Mouse (Mus musculus) MEL (cell line): Measurements from ENCODE around the gene Mfsd7a. TPM values are rescaled to one million over a fixed set of nuclear protein-coding genes. Genes with fewer than 3 reads are reported as not detected.

Experiments
- DNase-seq: peaks from one replicate; pipeline ENCODE4 v3.0.0; 2011; ENCODE audit warnings: low read depth, low spot score
- H3K27ac ChIP-seq: 2 replicates; pipeline ENCODE4 v1.5.1; 2012; ENCODE audit warnings: low read depth, mild to moderate bottlenecking, control low read depth, low read length, moderate library complexity; ENCODE audit not compliant: control insufficient read depth
- H3K27me3 ChIP-seq, 2 experiments: fragments of 150-350 bp in 1 of 2; sonication (generic) in 1 of 2; 2 replicates each; pipeline ENCODE4 v1.6.1; 2012; ENCODE audit warnings: low read length in 2 of 2, mild to moderate bottlenecking in 2 of 2, improper control_type of control experiment in 1 of 2, moderate library complexity in 1 of 2; ENCODE audit not compliant: insufficient read depth in 2 of 2, control insufficient read depth in 1 of 2
- H3K36me3 ChIP-seq, 2 experiments: 2 replicates each; pipeline ENCODE4 v1.6.1; 2012 to 2014; ENCODE audit warnings: low read length in 2 of 2, improper control_type of control experiment in 1 of 2, inconsistent platforms in 1 of 2, mild to moderate bottlenecking in 1 of 2; ENCODE audit not compliant: insufficient read depth in 2 of 2, control insufficient read depth in 1 of 2
- H3K4me1 ChIP-seq, 2 experiments: fragments of 150-350 bp in 1 of 2; sonication (generic) in 1 of 2; 2 replicates each; pipeline ENCODE4 v1.6.1; 2012; ENCODE audit warnings: low read length in 2 of 2, improper control_type of control experiment in 1 of 2, mild to moderate bottlenecking in 1 of 2; ENCODE audit not compliant: insufficient read depth in 2 of 2, control insufficient read depth in 1 of 2
- H3K4me3 ChIP-seq, 2 experiments: fragments of 150-350 bp in 1 of 2; sonication (generic) in 1 of 2; 2 replicates each; pipeline ENCODE4 v1.5.1; 2012; ENCODE audit warnings: low read depth in 2 of 2, low read length in 2 of 2, mild to moderate bottlenecking in 2 of 2, moderate library complexity in 2 of 2, control low read depth in 1 of 2, improper control_type of control experiment in 1 of 2; ENCODE audit not compliant: control insufficient read depth in 1 of 2, insufficient read depth in 1 of 2
- H3K79me2 ChIP-seq: 2 replicates; pipeline ENCODE4 v1.6.1; 2012; ENCODE audit warnings: mild to moderate bottlenecking, low read length, moderate library complexity; ENCODE audit not compliant: control insufficient read depth, poor library complexity, insufficient read depth
- H3K9ac ChIP-seq: 2 replicates; pipeline ENCODE4 v1.6.1; 2012; ENCODE audit warnings: low read depth, mild to moderate bottlenecking, control low read depth, low read length, moderate library complexity; ENCODE audit not compliant: control insufficient read depth, poor library complexity, severe bottlenecking
- H3K9me3 ChIP-seq: fragments of 150-350 bp; sonication (generic); replicated peaks from 2 replicates; pipeline ENCODE4 v1.6.1; 2012; ENCODE audit warnings: mild to moderate bottlenecking, low read length, improper control_type of control experiment, moderate library complexity; ENCODE audit not compliant: insufficient read depth
- CTCF ChIP-seq, 3 experiments: IDR thresholded peaks in 2 of 3; conservative IDR thresholded peaks in 1 of 3; 2 replicates each; pipeline ENCODE4 v1.5.1; 2011 to 2012; ENCODE audit warnings: low read length in 3 of 3, low read depth in 2 of 3, mild to moderate bottlenecking in 2 of 3, improper control_type of control experiment in 1 of 3, inconsistent platforms in 1 of 3, mixed read lengths in 1 of 3, moderate library complexity in 1 of 3; ENCODE audit not compliant: control insufficient read depth in 1 of 3, insufficient read depth in 1 of 3, poor library complexity in 1 of 3, severe bottlenecking in 1 of 3
- ELF1 ChIP-seq: IDR thresholded peaks from 2 replicates; pipeline ENCODE4 v1.6.1; 2014; ENCODE audit warnings: low read depth, mild to moderate bottlenecking, inconsistent platforms, low read length, improper control_type of control experiment, moderate library complexity
- EP300 ChIP-seq, 2 experiments: IDR thresholded peaks; 2 replicates each; pipeline ENCODE4 v1.6.1; 2011; ENCODE audit warnings: improper control_type of control experiment in 2 of 2, low read length in 2 of 2, low read depth in 1 of 2, mild to moderate bottlenecking in 1 of 2
- ETS1 ChIP-seq: IDR thresholded peaks from 2 replicates; pipeline ENCODE4 v1.6.1; 2012; ENCODE audit warnings: low read depth, mild to moderate bottlenecking, inconsistent platforms, low read length, improper control_type of control experiment, moderate library complexity
- GATA1 ChIP-seq: IDR thresholded peaks from 2 replicates; pipeline ENCODE4 v1.6.1; 2011; ENCODE audit warnings: low read depth, low read length, improper control_type of control experiment
- JUND ChIP-seq: IDR thresholded peaks from 2 replicates; pipeline ENCODE4 v1.6.1; 2011; ENCODE audit warnings: low read depth, mild to moderate bottlenecking, improper control_type of control experiment, low read length
- KAT2A ChIP-seq: conservative IDR thresholded peaks from 2 replicates; pipeline ENCODE4 v1.6.1; 2012; ENCODE audit warnings: low read depth, low read length, improper control_type of control experiment, inconsistent platforms
- MEF2A ChIP-seq: IDR thresholded peaks from 2 replicates; pipeline ENCODE4 v1.6.1; 2014; ENCODE audit warnings: low read depth, mild to moderate bottlenecking, inconsistent platforms, low read length, improper control_type of control experiment; ENCODE audit not compliant: poor library complexity, insufficient replicate concordance, severe bottlenecking; ENCODE audit errors: extremely low read depth
- MYB ChIP-seq: IDR thresholded peaks from 2 replicates; pipeline ENCODE4 v1.6.1; 2011; ENCODE audit warnings: mild to moderate bottlenecking, low read depth, low read length, improper control_type of control experiment
- NELFE ChIP-seq: IDR thresholded peaks from 2 replicates; pipeline ENCODE4 v1.6.1; 2011; ENCODE audit warnings: low read depth, low read length, improper control_type of control experiment
- POLR2AphosphoS2 ChIP-seq: IDR thresholded peaks from 2 replicates; pipeline ENCODE4 v1.6.1; 2011; ENCODE audit warnings: low read length, improper control_type of control experiment
- POLR2AphosphoS5 ChIP-seq: IDR thresholded peaks from 2 replicates; pipeline ENCODE4 v1.6.1; 2012; ENCODE audit warnings: low read depth, borderline replicate concordance, mild to moderate bottlenecking, inconsistent platforms, low read length, moderate library complexity, mixed read lengths
- SIN3A ChIP-seq: IDR thresholded peaks from 2 replicates; pipeline ENCODE4 v1.6.1; 2012; ENCODE audit warnings: low read length, improper control_type of control experiment, inconsistent platforms
- TAL1 ChIP-seq: IDR thresholded peaks from 2 replicates; pipeline ENCODE4 v1.6.1; 2012; ENCODE audit warnings: mild to moderate bottlenecking, inconsistent platforms, low read length, moderate library complexity, mixed read lengths
- TBP ChIP-seq: IDR thresholded peaks from 2 replicates; pipeline ENCODE4 v1.8.0; 2011; ENCODE audit warnings: low read depth, low read length, improper control_type of control experiment
- TCF12 ChIP-seq: IDR thresholded peaks from 2 replicates; pipeline ENCODE4 v1.6.1; 2014; ENCODE audit warnings: low read depth, mild to moderate bottlenecking, inconsistent platforms, low read length, improper control_type of control experiment, moderate library complexity
- USF2 ChIP-seq, 2 experiments: IDR thresholded peaks; 2 replicates each; pipeline ENCODE4 v1.6.1; 2011 to 2012; ENCODE audit warnings: improper control_type of control experiment in 2 of 2, low read length in 2 of 2, borderline replicate concordance in 1 of 2, inconsistent platforms in 1 of 2, low read depth in 1 of 2, mild to moderate bottlenecking in 1 of 2; ENCODE audit not compliant: insufficient read depth in 1 of 2
- ZC3H11A ChIP-seq: IDR thresholded peaks from 2 replicates; pipeline ENCODE4 v1.6.1; 2012; ENCODE audit warnings: low read depth, mild to moderate bottlenecking, inconsistent platforms, low read length, improper control_type of control experiment
- ZKSCAN1 ChIP-seq: IDR thresholded peaks from 2 replicates; pipeline ENCODE4 v1.6.1; 2012; ENCODE audit warnings: low read depth, mild to moderate bottlenecking, inconsistent platforms, low read length, improper control_type of control experiment, moderate library complexity
- polyA plus RNA-seq, 2 experiments: library from polyadenylated mRNA; stranded (reverse) in 1 of 2; unstranded in 1 of 2; fragments of >175 nt in 1 of 2; fragments of >200 nt in 1 of 2; gene quantifications; 2 replicates each; pipeline versions ENCODE4 v1.2.1 to v1.2.4; 2012; ENCODE audit warnings: low replicate concordance in 2 of 2, low read depth in 1 of 2; ENCODE audit not compliant: insufficient read length in 2 of 2, insufficient read depth in 1 of 2, missing spikeins in 1 of 2
- total RNA-seq: library from RNA; depleted of rRNA; stranded (reverse); fragments of 300-350 nt; gene quantifications from 2 replicates; pipeline ENCODE4 v1.2.3, GENCODE M21; 2012

The Mfsd7a gene
- total and polyA plus RNA-seq, 3 experiments, result not detected

GRCm38 (mm10) chr5:108461082-108462065 lies 12.7 kb upstream of the Mfsd7a start, which contains the start of gene Pcgf3 (continued):
- TF ChIP-seq POLR2AphosphoS5, result no peak
- TF ChIP-seq KAT2A, result no peak
- no peak for TF ChIP-seq TCF12
- peak; percentile 67 for TF ChIP-seq NELFE
- no peak for TF ChIP-seq EP300 (IDR thresholded peaks at IDR 0.05; ENCODE audit: low read depth in 1 of 2, low read length in 2 of 2)
- TF ChIP-seq SIN3A, result peak; percentile 31; the same call in 1 of the 2 replicates
- TF ChIP-seq USF2 (IDR thresholded peaks at IDR 0.05; ENCODE audit: borderline replicate concordance in 1 of 2, insufficient read depth in 1 of 2, low read depth in 1 of 2, low read length in 2 of 2), result no peak
- TF ChIP-seq POLR2AphosphoS2, result peak; percentile 39; the same call in 1 of the 2 replicates
- TF ChIP-seq GATA1, result no peak
- TF ChIP-seq ZKSCAN1, result no peak
- no peak for TF ChIP-seq MEF2A
- TF ChIP-seq MYB, result no peak
- TF ChIP-seq TAL1, result no peak
- TF ChIP-seq ETS1, result no peak
- no peak for TF ChIP-seq JUND
- peak; percentile 67 for TF ChIP-seq ELF1
- no peak for TF ChIP-seq CTCF (IDR thresholded peaks at IDR 0.05 in 2 of 3, conservative IDR thresholded peaks at IDR 0.05 in 1 of 3; ENCODE audit: control insufficient read depth in 1 of 3, insufficient read depth in 1 of 3, low read depth in 2 of 3, low read length in 3 of 3, poor library complexity in 1 of 3, severe bottlenecking in 1 of 3)
- TF ChIP-seq TBP, result no peak

- DNase-seq, result no peak
- Histone ChIP-seq H3K9ac (peak overlapping the region; percentile 4), H3K79me2 (peaks cover 29% of the 10 kb centered on the region), H3K36me3 (peaks cover 0 to 32% of the 10 kb centered on the region in 2 experiments; a peak in 2 of 4 replicates), H3K27me3 (no peaks in the 10 kb centered on the region), H3K27ac (no peak overlapping the region), H3K4me3 (peak overlapping the region; percentile 57 to 98), H3K9me3 (no peaks in the 10 kb centered on the region), H3K4me1 (peaks cover 16 to 30% of the 10 kb centered on the region in 2 experiments)
- no peak for TF ChIP-seq ZC3H11A
- no peak for TF ChIP-seq CTCF (IDR thresholded peaks at IDR 0.05 in 2 of 3, conservative IDR thresholded peaks at IDR 0.05 in 1 of 3; ENCODE audit: control insufficient read depth in 1 of 3, insufficient read depth in 1 of 3, low read depth in 2 of 3, low read length in 3 of 3, poor library complexity in 1 of 3, severe bottlenecking in 1 of 3)
Observed at GRCm38 (mm10) chr5:108460461-108460860, 11.8 kb upstream of the Mfsd7a start.
